Mouse (Mus musculus): ENCODE measurements around the gene Tnfrsf25.

- TF ChIP-seq POLR2A (IDR thresholded peaks at IDR 0.05; ENCODE audit: low read depth, low read length) (no peak), CTCF (IDR thresholded peaks at IDR 0.05; ENCODE audit: borderline replicate concordance, insufficient read depth, low read length) (no peak)
Observed at GRCm38 (mm10) chr4:152135363-152135762, 19.6 kb downstream of the Tnfrsf25 start.
